Mouse (Mus musculus) left cerebral cortex, postnatal 10 days (tissue): ENCODE measurements around the gene Mxra7. TPM values are rescaled to one million over a fixed set of nuclear protein-coding genes. Genes with fewer than 3 reads are reported as not detected.

ENCODE experiments used
- DNase-seq, 2 experiments: peaks; one replicate each; pipeline ENCODE4 v3.0.0; 2021 to 2022; ENCODE audit warnings: low spot score in 2 of 2, mixed read lengths in 1 of 2; ENCODE audit errors: extremely low spot score in 1 of 2
- intact Hi-C: fragments of 180-260 bp; cut with DNase I; formaldehyde crosslinking; loops from one replicate; pipeline ENCODE4 v1.15.1; 2025
- total RNA-seq, 2 experiments: library from RNA; stranded (reverse); gene quantifications; 2 replicates each; pipeline ENCODE4 v1.2.3; 2021

Mxra7 gene
- total RNA-seq, 2 experiments from 2014 or later, result 13.2 to 15.0 TPM

GRCm38 (mm10) chr11:116807938-116808606, 19.8 kb downstream of the Mxra7 start:
- DNase-seq, result peak; percentile 82 to 88
- intact Hi-C loops, result loop anchor here (2.0 kb wide), 1 partner anchor 165 kb away; no protein-coding TSS in a partner anchor

- intact Hi-C loops, result no loop called here
- no peak for DNase-seq
These were observed 20.3 kb downstream of the Mxra7 start for GRCm38 (mm10) chr11:116807526-116807925.

- intact Hi-C loops, result no loop called here
These were observed 20.7 kb downstream of the Mxra7 start for GRCm38 (mm10) chr11:116807116-116807515.

GRCm38 (mm10) chr11:116806136-116807071, 21.4 kb downstream of the Mxra7 start:
- intact Hi-C loops, result no loop called here
- no peak for DNase-seq

More at GRCm38 (mm10) chr11:116807116-116807515, 20.7 kb downstream of the Mxra7 start:
- no peak for DNase-seq

GRCm38 (mm10) chr11:116802709-116803108, 25.1 kb downstream of the Mxra7 start:
- intact Hi-C loops, result no loop called here
- no peak for DNase-seq

GRCm38 (mm10) chr11:116801106-116801505, 26.7 kb downstream of the Mxra7 start:
- DNase-seq, result no peak
- intact Hi-C loops, result no loop called here

- intact Hi-C loops, result no loop called here
- no peak for DNase-seq
These were observed 28.5 kb downstream of the Mxra7 start for GRCm38 (mm10) chr11:116799364-116799763.

GRCm38 (mm10) chr11:116784221-116784620, 43.6 kb downstream of the Mxra7 start:
- intact Hi-C loops, result no loop called here
- peak in 1 of 2 experiments; percentile 4 for DNase-seq

- peak in 1 of 2 experiments; percentile 40 for DNase-seq
- intact Hi-C loops, result no loop called here
These were observed 45.1 kb downstream of the Mxra7 start for GRCm38 (mm10) chr11:116782737-116783145.

GRCm38 (mm10) chr11:116775407-116775806, 52.4 kb downstream of the Mxra7 start, which contains the start of gene St6galnac1:
Gene St6galnac1 (minus strand): TSS chr11:116775507.
- intact Hi-C loops, result loop anchor here (2.0 kb wide), 1 partner anchor 27 kb away; no protein-coding TSS in a partner anchor
- DNase-seq, result no peak

GRCm38 (mm10) chr11:116773205-116773604, 54.6 kb downstream of the Mxra7 start:
- intact Hi-C loops, result no loop called here

GRCm38 (mm10) chr11:116769873-116770272, 58.0 kb downstream of the Mxra7 start:
- no peak for DNase-seq
- intact Hi-C loops, result no loop called here

More at GRCm38 (mm10) chr11:116773205-116773604, 54.6 kb downstream of the Mxra7 start:
- peak in 1 of 2 experiments; percentile 6 for DNase-seq

- intact Hi-C loops, result no loop called here
- DNase-seq, result no peak
These were observed 62.9 kb downstream of the Mxra7 start for GRCm38 (mm10) chr11:116764946-116765345.

- no peak for DNase-seq
- intact Hi-C loops, result no loop called here
These were observed 63.5 kb downstream of the Mxra7 start for GRCm38 (mm10) chr11:116764346-116764745.

GRCm38 (mm10) chr11:116755191-116755590, 72.7 kb downstream of the Mxra7 start:
- intact Hi-C loops, result no loop called here
- DNase-seq, result no peak

GRCm38 (mm10) chr11:116753674-116754470, 74.0 kb downstream of the Mxra7 start:
- intact Hi-C loops, result no loop called here
- DNase-seq, result no peak
